Mouse (Mus musculus): Measurements from ENCODE around the gene Tmem132b.

DNA sequence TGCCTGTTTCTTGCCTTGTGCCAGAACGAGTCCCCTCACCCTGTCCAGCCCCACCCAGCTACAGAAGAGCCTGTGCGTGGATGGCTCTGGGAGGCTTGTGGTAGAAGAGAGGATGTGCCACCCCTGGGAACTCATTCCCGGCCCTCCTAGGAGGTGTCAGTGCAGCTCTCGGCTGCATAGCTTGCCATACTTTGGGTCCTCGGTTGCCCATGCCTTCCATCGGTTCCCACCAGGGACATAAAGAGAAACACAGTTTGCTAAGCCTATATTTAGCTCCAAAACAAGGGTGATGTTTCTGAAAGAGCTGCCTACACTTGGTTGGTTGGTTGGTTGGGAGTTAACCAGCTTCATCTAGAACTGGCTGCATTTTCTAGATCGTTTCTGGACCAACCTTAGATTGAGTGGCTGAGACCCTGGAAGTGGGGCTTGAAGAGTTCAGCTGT, 2.6 kb downstream of the Tmem132b start:
- TF ChIP-seq POLR2A (IDR thresholded peaks at IDR 0.05; ENCODE audit: low read depth, low read length) (no peak), CTCF (conservative IDR thresholded peaks at IDR 0.05; ENCODE audit: insufficient read depth, insufficient read length, low read depth, low read length) (no peak)
